Mouse (Mus musculus) liver, postnatal 0 days (tissue): Measurements from ENCODE around the gene Fam184b.

ENCODE experiments used
- CTCF ChIP-seq: sonication (generic); IDR thresholded peaks from 2 replicates; pipeline ENCODE4 v1.5.1; 2016; ENCODE audit warnings: antibody characterized with exemption, low read depth
- EP300 ChIP-seq: IDR thresholded peaks from 2 replicates; pipeline ENCODE4 v1.6.1; 2016; ENCODE audit warnings: antibody characterized with exemption, low read depth, mild to moderate bottlenecking

DNA sequence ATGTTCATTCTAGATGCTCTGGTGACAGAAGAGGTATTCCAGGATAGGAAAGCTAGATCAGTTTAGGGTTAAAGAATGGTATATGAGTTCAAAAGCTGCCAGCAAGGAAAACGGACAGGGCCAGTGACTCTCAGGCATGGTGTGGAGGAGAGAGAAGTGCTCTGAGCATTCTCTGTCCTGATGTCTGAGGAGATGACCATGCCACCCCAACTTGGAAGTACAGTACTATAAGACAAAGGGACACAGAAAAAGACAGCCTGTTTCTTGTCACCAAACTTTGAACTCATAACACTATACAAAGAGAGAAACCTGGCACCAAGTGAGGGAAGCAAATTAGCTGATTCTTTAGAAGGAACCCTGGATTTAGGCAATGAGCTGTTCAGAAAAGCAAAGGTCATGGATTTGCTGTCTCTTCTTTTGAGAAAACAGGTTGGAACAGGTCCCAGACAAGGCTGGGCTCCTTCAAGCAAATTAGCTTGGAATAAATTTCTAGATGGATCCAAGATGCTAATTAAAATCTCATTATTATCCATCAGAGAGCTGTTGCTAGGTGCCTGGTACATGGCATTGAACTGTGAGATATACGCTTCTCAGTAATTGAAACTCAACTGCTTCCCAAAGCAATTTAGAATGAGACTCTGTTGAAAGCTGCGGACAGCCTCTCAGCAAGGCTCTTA is 43.9 kb downstream of the Fam184b start:
- TF ChIP-seq CTCF (no peak), EP300 (no peak)
